Comparison of ENCODE assay signal across 11 mouse cellular contexts in the genomic region with DNA sequence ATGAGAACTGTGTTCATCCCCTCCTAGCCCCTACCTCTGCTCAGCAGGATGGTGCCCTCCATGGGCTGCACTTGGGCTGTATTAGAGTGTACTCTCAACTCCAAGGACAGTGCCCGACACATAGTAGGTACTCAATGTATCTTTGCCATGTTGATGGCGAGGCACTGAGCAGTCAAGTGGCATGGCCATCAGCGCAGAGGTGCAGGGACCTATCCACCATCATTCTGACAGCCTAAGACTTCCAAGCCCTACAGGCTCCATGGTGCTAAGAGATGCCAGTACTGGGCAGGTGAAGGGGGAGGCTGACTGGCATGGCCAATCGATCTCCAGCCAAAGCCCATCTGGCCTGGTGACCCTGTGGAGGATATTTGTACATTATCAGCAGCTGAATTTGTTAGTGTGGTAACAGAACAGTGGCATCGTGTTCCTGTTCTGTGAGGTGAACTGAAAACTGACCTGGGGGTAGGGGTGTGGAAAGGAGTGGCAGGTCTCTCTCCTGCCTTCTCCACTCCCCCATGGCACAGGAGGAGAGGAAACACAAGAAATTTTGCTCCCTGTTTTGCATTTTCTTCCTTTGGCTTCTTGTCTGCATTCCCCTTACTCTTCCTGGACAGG.
DNase-seq lines count a peak whose midpoint lies in the region; ATAC-seq and TF ChIP-seq lines count a peak whose summit lies in the region.
"Had no signal": no experiment of that assay in that cellular context is flagged by ENCODE, and none has a peak within 500 bp of the region (broad histone marks: within the 10 kb centered on the region; RNA-seq: fewer than 3 reads in every experiment).

No protein-coding gene starts in this region.

- H3K27ac ChIP-seq in heart, adult 2 months, result peak overlapping the region; percentile 95
- H3K27ac ChIP-seq in lung, embryonic 14.5 days (ENCODE audit: low read depth), result peak overlapping the region; percentile 18; the same call in 1 of the 2 replicates
- H3K27ac ChIP-seq in intestine, embryonic 15.5 days, result peak overlapping the region; percentile 24
- H3K27ac ChIP-seq in small intestine, adult 2 months (ENCODE audit: insufficient read depth, low read depth, low read length), result peak overlapping the region; percentile 35; the same call in 1 of the 2 replicates

- ATAC-seq in lung, embryonic 14.5 days (ENCODE audit: insufficient read depth), result no peak
- 0 out of 2 replicates have a peak, but pooled peaks have one; percentile 10 for ATAC-seq in intestine, embryonic 15.5 days
- no peak for ATAC-seq in cerebellum, adult (ENCODE audit: insufficient number of reproducible peaks, low FRiP score, low TSS enrichment)

- intact Hi-C loops in heart, adult 2 months (cut with DNase I), result loop anchor here (2.0 to 5.0 kb wide), 4 partner anchors 17 to 41 kb away; no protein-coding TSS in a partner anchor
- intact Hi-C loops in heart, postnatal 36 days (cut with DNase I), result loop anchor here (2.0 kb wide), 1 partner anchor 27 kb away; no protein-coding TSS in a partner anchor

- WGBS in heart, adult 2 months, result 66% methylated on average over 5 of the region's 5 CpGs
- WGBS in lung, embryonic 14.5 days, result 81% methylated on average over 5 of the region's 5 CpGs
- WGBS in intestine, embryonic 15.5 days, result 82% methylated on average over 5 of the region's 5 CpGs
- WGBS in small intestine, adult 2 months, result 83% methylated on average over 5 of the region's 5 CpGs

- H3K36me3 ChIP-seq in heart, adult 2 months (ENCODE audit: control insufficient read depth, insufficient read depth, low read length), result peaks cover 22% of the 10 kb centered on the region
- H3K36me3 ChIP-seq in lung, embryonic 14.5 days (ENCODE audit: insufficient read depth), result peaks cover 51% of the 10 kb centered on the region
- H3K36me3 ChIP-seq in intestine, embryonic 15.5 days, result peaks cover 5% of the 10 kb centered on the region; the same call in 1 of the 2 replicates
- H3K36me3 ChIP-seq in small intestine, adult 2 months (ENCODE audit: control insufficient read depth, insufficient read depth, low read length), result peaks cover 40% of the 10 kb centered on the region

- DNase-seq in heart, adult 2 months, result peak in 1 of 2 experiments; percentile 43
- no peak for DNase-seq in heart, postnatal 36 days
- no peak for DNase-seq in lung, embryonic 14.5 days
- DNase-seq in lung, postnatal 10 days, result no peak
- no peak for DNase-seq in thymus, postnatal 36 days
- DNase-seq: spleen, adult 18-20 months had no signal

- no peaks in the 10 kb centered on the region for H3K9me3 ChIP-seq in lung, embryonic 14.5 days (ENCODE audit: low read depth, low read length)
- no peaks in the 10 kb centered on the region for H3K9me3 ChIP-seq in intestine, embryonic 15.5 days

- no peak overlapping the region for H3K4me2 ChIP-seq in lung, embryonic 14.5 days
- no peak overlapping the region for H3K4me2 ChIP-seq in intestine, embryonic 15.5 days (replicated peaks)

- no peak overlapping the region for H3K4me3 ChIP-seq in heart, adult 2 months
- H3K4me3 ChIP-seq in lung, embryonic 14.5 days (ENCODE audit: low read depth, low read length), result no peak overlapping the region
- H3K4me3 ChIP-seq in intestine, embryonic 15.5 days (replicated peaks), result no peak overlapping the region
- H3K4me3 ChIP-seq in small intestine, adult 2 months (ENCODE audit: low read depth, low read length), result no peak overlapping the region
- H3K4me3 ChIP-seq: myocyte had no signal

- no peak for TF ChIP-seq POLR2A in heart, adult 2 months (IDR thresholded peaks at IDR 0.05; ENCODE audit: insufficient read depth, low read depth, low read length)
- no peak for TF ChIP-seq POLR2A in small intestine, adult 2 months (IDR thresholded peaks at IDR 0.05; ENCODE audit: low read depth, low read length)

- TF ChIP-seq EP300 in heart, adult 2 months (IDR thresholded peaks at IDR 0.05; ENCODE audit: insufficient read depth, low read depth, low read length), result no peak

- no peak for TF ChIP-seq CTCF in heart, adult 2 months (IDR thresholded peaks at IDR 0.05)
- no peak for TF ChIP-seq CTCF in lung, embryonic 14.5 days (IDR thresholded peaks at IDR 0.05; ENCODE audit: low read depth)
- no peak for TF ChIP-seq CTCF in small intestine, adult 2 months (IDR thresholded peaks at IDR 0.05; ENCODE audit: extremely low read depth, insufficient read length, insufficient replicate concordance, low read depth, low read length)

- peak overlapping the region; percentile 4 for H3K9ac ChIP-seq in heart, adult 2 months (ENCODE audit: low read depth, low read length)
- no peak overlapping the region for H3K9ac ChIP-seq in lung, embryonic 14.5 days
- no peak overlapping the region for H3K9ac ChIP-seq in intestine, embryonic 15.5 days

- no peaks in the 10 kb centered on the region for H3K79me2 ChIP-seq in heart, adult 2 months (replicated peaks; ENCODE audit: control insufficient read depth, insufficient read depth, low read length)

- peaks cover 45% of the 10 kb centered on the region for H3K4me1 ChIP-seq in heart, adult 2 months (ENCODE audit: control insufficient read depth, insufficient read depth, low read length)
- peaks cover 10% of the 10 kb centered on the region for H3K4me1 ChIP-seq in lung, embryonic 14.5 days (ENCODE audit: insufficient read depth)
- peaks cover 13% of the 10 kb centered on the region for H3K4me1 ChIP-seq in intestine, embryonic 15.5 days (replicated peaks)
- H3K4me1 ChIP-seq in small intestine, adult 2 months (ENCODE audit: control insufficient read depth, insufficient read depth, insufficient read length, low read length), result peaks cover 9% of the 10 kb centered on the region

- H3K27me3 ChIP-seq in heart, adult 2 months (ENCODE audit: control insufficient read depth, insufficient read depth, low read length), result no peaks in the 10 kb centered on the region
- no peaks in the 10 kb centered on the region for H3K27me3 ChIP-seq in lung, embryonic 14.5 days (ENCODE audit: insufficient read depth, low read length)
- no peaks in the 10 kb centered on the region for H3K27me3 ChIP-seq in intestine, embryonic 15.5 days (replicated peaks)
- no peaks in the 10 kb centered on the region for H3K27me3 ChIP-seq in small intestine, adult 2 months (ENCODE audit: control insufficient read depth, insufficient read depth, low read length)
- H3K27me3 ChIP-seq: CH12.LX had no signal

Comparison
In these comparisons a context has a peak if more than half of its experiments do, and no peak if none do; other contexts are left out.
1. H3K27ac ChIP-seq: peak in every context shown above with its lines; median percentile 95 in heart, adult 2 months; 35 in small intestine, adult 2 months; 24 in intestine, embryonic 15.5 days; 18 in lung, embryonic 14.5 days.